Comparison of ENCODE assay signal across 33 mouse cellular contexts in the genomic region with DNA sequence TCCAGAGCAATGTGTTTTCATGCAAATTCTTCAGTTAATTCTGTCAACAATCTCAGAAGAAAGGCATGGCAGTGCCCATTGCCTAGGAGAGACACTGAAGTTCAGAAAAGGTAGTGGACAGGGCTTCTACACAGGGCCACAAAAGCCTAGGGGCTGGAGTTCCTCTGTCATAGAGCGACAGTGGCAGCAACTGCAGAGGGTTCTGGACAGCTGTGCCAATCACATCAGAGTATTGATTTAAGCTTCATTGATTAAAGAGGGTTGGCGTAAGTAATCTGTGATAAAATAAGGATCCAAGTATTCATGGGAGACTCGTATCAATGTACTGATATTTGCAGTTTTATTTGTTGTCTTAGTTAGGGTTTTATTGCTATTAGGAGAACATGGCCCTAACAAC.
"Had no signal": no experiment of that assay in that cellular context is flagged by ENCODE, and none has a peak within 500 bp of the region (broad histone marks: within the 10 kb centered on the region; RNA-seq: fewer than 3 reads in every experiment).

No protein-coding gene starts in this region.

- H3K9ac ChIP-seq: heart, embryonic 12.5 days; heart, embryonic 13.5 days; heart, embryonic 15.5 days; hindbrain, embryonic 12.5 days; hindbrain, embryonic 13.5 days; hindbrain, embryonic 14.5 days; hindbrain, embryonic 15.5 days; intestine, embryonic 15.5 days; kidney, embryonic 15.5 days had no signal

- H3K4me3 ChIP-seq: heart, embryonic 10.5 days; heart, embryonic 12.5 days; heart, embryonic 13.5 days; heart, embryonic 15.5 days; hindbrain, embryonic 10.5 days; hindbrain, embryonic 12.5 days; hindbrain, embryonic 13.5 days; hindbrain, embryonic 15.5 days; intestine, embryonic 15.5 days; kidney, embryonic 15.5 days; layer of hippocampus, adult 2 months had no signal

- H3K27me3 ChIP-seq: heart, embryonic 12.5 days; heart, embryonic 13.5 days; heart, embryonic 15.5 days; hindbrain, embryonic 12.5 days; hindbrain, embryonic 13.5 days; hindbrain, embryonic 15.5 days; intestine, embryonic 15.5 days; kidney, embryonic 15.5 days had no signal

- H3K4me1 ChIP-seq: heart, embryonic 10.5 days; heart, embryonic 12.5 days; heart, embryonic 13.5 days; heart, embryonic 15.5 days; hindbrain, embryonic 10.5 days; hindbrain, embryonic 12.5 days; hindbrain, embryonic 13.5 days; hindbrain, embryonic 15.5 days; intestine, embryonic 15.5 days; kidney, embryonic 15.5 days had no signal

- H3K36me3 ChIP-seq: heart, embryonic 10.5 days; heart, embryonic 12.5 days; heart, embryonic 13.5 days; heart, embryonic 15.5 days; hindbrain, embryonic 10.5 days; hindbrain, embryonic 12.5 days; hindbrain, embryonic 13.5 days; hindbrain, embryonic 15.5 days; intestine, embryonic 15.5 days; kidney, embryonic 15.5 days had no signal

- DNase-seq: heart, postnatal 10 days; heart, postnatal 14 days; heart, postnatal 36 days; heart, postnatal 4 days; kidney, adult 11 months; kidney, adult 18-20 months; kidney, adult 2 months; kidney, adult 8-10 months; kidney, adult 9 months; kidney, postnatal 10 days; kidney, postnatal 14 days; kidney, postnatal 25 days; kidney, postnatal 36 days; kidney, postnatal 4 days; layer of hippocampus, adult 9-11 months; layer of hippocampus, postnatal 36 days had no signal

- H3K4me2 ChIP-seq: heart, embryonic 11.5 days; heart, embryonic 12.5 days; heart, embryonic 13.5 days; heart, embryonic 15.5 days; hindbrain, embryonic 12.5 days; hindbrain, embryonic 13.5 days; hindbrain, embryonic 14.5 days; hindbrain, embryonic 15.5 days; intestine, embryonic 15.5 days; kidney, embryonic 15.5 days had no signal

- H3K9me3 ChIP-seq: heart, embryonic 10.5 days; heart, embryonic 12.5 days; heart, embryonic 13.5 days; heart, embryonic 15.5 days; hindbrain, embryonic 10.5 days; hindbrain, embryonic 12.5 days; hindbrain, embryonic 13.5 days; hindbrain, embryonic 15.5 days; intestine, embryonic 15.5 days; kidney, embryonic 15.5 days had no signal

- H3K27ac ChIP-seq: heart, embryonic 10.5 days; heart, embryonic 13.5 days; heart, embryonic 15.5 days; hindbrain, embryonic 10.5 days; hindbrain, embryonic 12.5 days; hindbrain, embryonic 13.5 days; hindbrain, embryonic 14.5 days; hindbrain, embryonic 15.5 days; hindbrain, postnatal 0 days; intestine, embryonic 15.5 days; kidney, embryonic 15.5 days; kidney, postnatal 0 days; layer of hippocampus, adult 2 months had no signal

- ATAC-seq: hindbrain, embryonic 16.5 days; hindbrain, postnatal 0 days; inflammation-experienced regulatory T-cells, adult 6 months had no signal
